Mouse (Mus musculus) lung, embryonic 14.5 days (tissue): ENCODE measurements at regions not wholly inside any gene's neighbourhood (a gene's known extent, or its start where the extent isn't known, plus 50 kb on each side); places are given as distances from the start of the nearest gene placed in this dataset.

Source experiments
- ATAC-seq: fragments of 200-750 bp; cut with Nextera tagmentation; 2 replicates; pipeline ENCODE4 v1.8.0; 2017; ENCODE audit warnings: mild to moderate bottlenecking, moderate TSS enrichment, moderate library complexity; ENCODE audit not compliant: insufficient read depth
- DNase-seq: peaks from one replicate; pipeline ENCODE4 v3.0.0-alpha.2; 2015
- H3K27ac ChIP-seq: fragments of 300-500 bp; sonication (generic); 2 replicates; pipeline ENCODE4 v1.5.1; 2014; ENCODE audit warnings: low read depth, mild to moderate bottlenecking, moderate library complexity
- H3K27me3 ChIP-seq: fragments of 300-500 bp; sonication (generic); 2 replicates; pipeline ENCODE4 v1.6.1; 2014; ENCODE audit warnings: low read length, control low read depth; ENCODE audit not compliant: insufficient read depth
- H3K36me3 ChIP-seq: fragments of 300-500 bp; sonication (generic); 2 replicates; pipeline ENCODE4 v1.6.1; 2014; ENCODE audit warnings: control low read depth; ENCODE audit not compliant: insufficient read depth
- H3K4me1 ChIP-seq: fragments of 300-500 bp; sonication (generic); 2 replicates; pipeline ENCODE4 v1.6.1; 2014; ENCODE audit warnings: antibody characterized with exemption, control low read depth; ENCODE audit not compliant: insufficient read depth
- H3K4me2 ChIP-seq: fragments of 300-500 bp; sonication (generic); 2 replicates; pipeline ENCODE4 v1.6.1; 2014; ENCODE audit warnings: mild to moderate bottlenecking
- H3K4me3 ChIP-seq: fragments of 300-500 bp; sonication (generic); 2 replicates; pipeline ENCODE4 v1.5.1; 2014; ENCODE audit warnings: low read depth, low read length
- H3K9ac ChIP-seq: fragments of 300-500 bp; sonication (generic); 2 replicates; pipeline ENCODE4 v1.6.1; 2014
- H3K9me3 ChIP-seq: fragments of 300-500 bp; sonication (generic); 2 replicates; pipeline ENCODE4 v1.6.1; 2016; ENCODE audit warnings: low read depth, low read length, control low read depth
- CTCF ChIP-seq: IDR thresholded peaks from 2 replicates; pipeline ENCODE4 v1.5.1; 2016; ENCODE audit warnings: antibody characterized with exemption, low read depth
- WGBS: fragments of 180-500 bp; shearing (Covaris S2); extraction: QIAGEN DNeasy Blood & Tissue Kit; methylation state at CpG from one replicate; pipeline ENCODE4 v1.1.7; 2014; 5-methylcytosine and 5-hydroxymethylcytosine counted together

DNA sequence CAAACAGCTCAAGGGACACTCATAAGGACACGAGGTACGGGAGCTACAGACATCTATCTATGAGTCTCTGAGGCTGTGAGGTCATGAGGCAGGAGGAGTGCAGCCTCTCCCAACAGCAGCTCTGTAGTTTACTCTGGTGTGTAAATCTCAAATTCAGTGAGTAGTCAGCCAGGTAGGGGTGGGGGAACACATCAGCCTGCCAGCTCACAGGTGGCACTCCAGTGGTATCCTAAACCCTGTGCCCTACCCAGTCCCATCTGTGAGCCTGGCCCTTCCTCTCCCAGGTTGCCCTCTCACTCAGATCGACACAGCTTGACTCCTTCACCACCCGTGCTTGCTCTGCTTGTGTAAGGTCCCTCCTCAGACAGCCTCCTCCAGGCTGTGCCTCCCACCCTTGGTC lies 202.2 kb downstream of the Sipa1l2 start:
- no peak for ATAC-seq
- 60% methylated on average over 4 of the region's 4 CpGs for WGBS
- no peak for TF ChIP-seq CTCF

GRCm38 (mm10) chr8:125365004-125365403 lies 204.6 kb downstream of the Sipa1l2 start:
- no peaks in the 10 kb centered on the region for H3K27me3 ChIP-seq
- no peak overlapping the region for H3K27ac ChIP-seq
- ATAC-seq = no peak
- H3K36me3 ChIP-seq = no peaks in the 10 kb centered on the region
- TF ChIP-seq CTCF = no peak
- 78% methylated on average over 5 of the region's 5 CpGs for WGBS
- no peak overlapping the region for H3K4me2 ChIP-seq
- peaks cover 7% of the 10 kb centered on the region for H3K4me1 ChIP-seq
- no peak overlapping the region for H3K4me3 ChIP-seq
- no peak overlapping the region for H3K9ac ChIP-seq
- DNase-seq = no peak
- no peaks in the 10 kb centered on the region; the same call in 1 of the 2 replicates for H3K9me3 ChIP-seq

More for the DNA sequence above, 202.2 kb downstream of the Sipa1l2 start:
- Histone ChIP-seq H3K36me3 (no peaks in the 10 kb centered on the region), H3K9ac (no peak overlapping the region), H3K27me3 (no peaks in the 10 kb centered on the region), H3K27ac (no peak overlapping the region), H3K9me3 (no peaks in the 10 kb centered on the region), H3K4me3 (no peak overlapping the region), H3K4me1 (peaks cover 10% of the 10 kb centered on the region), H3K4me2 (no peak overlapping the region)
- no peak for DNase-seq

GRCm38 (mm10) chr8:125359456-125359855 lies 210.2 kb downstream of the Sipa1l2 start:
- H3K4me2 ChIP-seq = no peak overlapping the region
- ATAC-seq = no peak
- no peaks in the 10 kb centered on the region for H3K4me1 ChIP-seq
- no peaks in the 10 kb centered on the region for H3K27me3 ChIP-seq
- TF ChIP-seq CTCF = no peak
- no peak overlapping the region for H3K27ac ChIP-seq
- H3K9ac ChIP-seq = no peak overlapping the region
- 37% methylated on average over 2 of the region's 2 CpGs for WGBS
- H3K36me3 ChIP-seq = no peaks in the 10 kb centered on the region
- no peaks in the 10 kb centered on the region; the same call in 1 of the 2 replicates for H3K9me3 ChIP-seq
- H3K4me3 ChIP-seq = no peak overlapping the region
- peak; percentile 71 for DNase-seq

DNA sequence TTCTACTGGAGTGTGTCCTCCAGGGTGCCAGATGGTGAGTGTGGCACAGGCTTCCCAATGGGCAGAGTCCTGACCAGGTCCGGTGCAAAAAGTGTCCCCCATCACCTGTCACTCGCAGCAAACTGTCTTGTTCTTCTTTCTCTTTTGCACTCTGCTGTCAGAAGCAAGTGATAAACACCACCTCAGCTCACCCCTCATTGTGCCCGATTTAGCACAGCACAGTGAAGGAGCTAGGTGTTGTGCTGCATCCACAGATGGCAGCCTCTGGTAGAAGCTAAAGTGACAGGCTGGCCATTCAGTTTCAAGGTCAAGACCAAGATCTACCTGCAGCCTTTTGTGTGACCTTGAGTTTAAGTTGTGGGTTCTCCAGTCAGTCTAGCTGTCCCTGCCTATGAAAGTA lies 211.8 kb downstream of the Sipa1l2 start:
- Histone ChIP-seq H3K36me3 (no peaks in the 10 kb centered on the region), H3K27me3 (no peaks in the 10 kb centered on the region), H3K9me3 (no peaks in the 10 kb centered on the region; the same call in 1 of the 2 replicates), H3K9ac (no peak overlapping the region), H3K27ac (no peak overlapping the region), H3K4me1 (no peaks in the 10 kb centered on the region), H3K4me2 (no peak overlapping the region), H3K4me3 (no peak overlapping the region)
- WGBS = 65% methylated on average over 3 of the region's 3 CpGs
- DNase-seq (no peak), ATAC-seq (no peak)
- no peak for TF ChIP-seq CTCF

DNA sequence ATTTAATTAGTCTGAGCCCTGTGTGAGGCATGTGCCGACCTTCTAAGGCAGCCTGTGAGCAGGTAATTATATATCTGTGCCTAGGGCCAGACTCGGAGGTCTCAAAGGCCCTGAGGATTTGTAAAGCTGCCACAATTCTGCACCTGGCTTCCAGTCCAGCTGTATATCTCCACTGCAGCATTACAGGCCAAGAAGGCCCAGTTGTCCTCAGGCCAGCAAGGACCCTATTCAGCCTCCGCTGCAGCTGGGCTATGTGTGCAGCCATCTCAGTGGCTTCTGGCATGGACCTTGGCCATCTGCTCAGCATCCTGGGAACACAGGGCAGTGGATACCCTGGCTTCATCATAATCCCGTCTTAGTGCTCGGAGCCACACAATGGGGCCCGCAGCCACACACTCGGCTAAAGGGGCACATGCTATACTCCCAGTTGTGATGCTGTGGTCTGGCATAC lies 214.5 kb downstream of the Sipa1l2 start:
- ATAC-seq = no peak
- Histone ChIP-seq H3K9me3 (no peaks in the 10 kb centered on the region; the same call in 1 of the 2 replicates), H3K4me3 (no peak overlapping the region), H3K27ac (no peak overlapping the region), H3K27me3 (no peaks in the 10 kb centered on the region), H3K4me2 (no peak overlapping the region), H3K36me3 (no peaks in the 10 kb centered on the region), H3K4me1 (0 out of 2 replicates have a peak, but pooled peaks cover 9% of the 10 kb centered on the region), H3K9ac (no peak overlapping the region)
- no peak for DNase-seq
- no peak for TF ChIP-seq CTCF
- 69% methylated on average over 7 of the region's 7 CpGs for WGBS

GRCm38 (mm10) chr8:125352276-125352675 lies 217.3 kb downstream of the Sipa1l2 start:
- H3K27ac ChIP-seq = no peak overlapping the region
- H3K36me3 ChIP-seq = no peaks in the 10 kb centered on the region
- H3K4me3 ChIP-seq = no peak overlapping the region
- no peaks in the 10 kb centered on the region; the same call in 1 of the 2 replicates for H3K27me3 ChIP-seq
- ATAC-seq = no peak
- H3K4me1 ChIP-seq = peaks cover 27% of the 10 kb centered on the region
- 50% methylated on average over 3 of the region's 3 CpGs for WGBS
- no peak overlapping the region for H3K9ac ChIP-seq
- no peak overlapping the region for H3K4me2 ChIP-seq
- no peaks in the 10 kb centered on the region for H3K9me3 ChIP-seq
- no peak for TF ChIP-seq CTCF
- DNase-seq = no peak

DNA sequence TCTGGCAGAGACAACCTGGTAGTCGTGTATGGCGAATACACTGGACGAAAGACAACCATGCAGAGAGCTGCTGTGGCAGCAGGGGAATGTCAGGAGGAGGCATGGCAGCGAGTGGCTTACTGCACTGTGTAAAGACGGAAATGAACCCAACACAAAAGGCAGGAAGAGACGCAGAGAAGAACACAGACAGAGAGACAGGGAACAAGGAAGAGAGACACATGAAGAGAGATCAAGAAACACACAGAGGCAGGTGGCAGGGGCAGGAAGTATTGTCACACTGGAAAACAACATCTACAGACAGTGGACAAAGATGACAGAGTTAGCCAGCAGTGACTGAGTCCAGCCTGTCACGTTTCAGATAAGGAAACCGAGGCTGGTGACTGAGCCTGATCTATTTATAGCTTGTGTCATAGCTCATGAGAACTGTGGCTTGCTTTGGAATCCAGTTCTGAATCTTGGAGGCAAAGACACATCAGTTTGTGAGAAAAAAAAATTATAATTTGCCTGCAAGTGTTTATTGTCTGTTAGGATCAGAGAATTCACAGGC lies 218.0 kb downstream of the Sipa1l2 start:
- no peak overlapping the region for H3K27ac ChIP-seq
- H3K4me2 ChIP-seq = no peak overlapping the region
- no peaks in the 10 kb centered on the region; the same call in 1 of the 2 replicates for H3K27me3 ChIP-seq
- H3K4me3 ChIP-seq = no peak overlapping the region
- peaks cover 27% of the 10 kb centered on the region for H3K4me1 ChIP-seq
- ATAC-seq (no peak), DNase-seq (peak; percentile 50)
- no peak overlapping the region for H3K9ac ChIP-seq
- H3K36me3 ChIP-seq = no peaks in the 10 kb centered on the region
- TF ChIP-seq CTCF = no peak
- H3K9me3 ChIP-seq = no peaks in the 10 kb centered on the region
- WGBS = 50% methylated on average over 8 of the region's 8 CpGs
